Mouse (Mus musculus) ES-E14 (cell line): ENCODE data around the gene Ndc80. TPM values are rescaled to one million over a fixed set of nuclear protein-coding genes. Genes with fewer than 3 reads are reported as not detected.
"Not testable (repeated sequence)": the region's sequence is repeated elsewhere in the genome, so short reads cannot be mapped to it uniquely, and the experiment has no call there.

Experiments used
- DNase-seq: peaks from one replicate; pipeline ENCODE4 v3.0.0-alpha.2; 2013; ENCODE audit warnings: low read depth, low spot score
- H3K27ac ChIP-seq: 2 replicates; pipeline ENCODE4 v1.5.1; 2012; ENCODE audit warnings: low read depth, mild to moderate bottlenecking, low read length, moderate library complexity, mixed read lengths; ENCODE audit not compliant: poor library complexity, insufficient read depth, severe bottlenecking
- H3K36me3 ChIP-seq: 2 replicates; pipeline ENCODE4 v1.6.1; 2012; ENCODE audit warnings: mild to moderate bottlenecking, low read length, moderate library complexity, mixed read lengths; ENCODE audit not compliant: control insufficient read depth, poor library complexity, insufficient read depth, severe bottlenecking
- H3K4me1 ChIP-seq, 2 experiments: fragments of 150-350 bp in 1 of 2; sonication (generic) in 1 of 2; 2 replicates each; pipeline ENCODE4 v1.6.1; 2012; ENCODE audit warnings: low read length in 2 of 2, mild to moderate bottlenecking in 1 of 2, mixed read lengths in 1 of 2; ENCODE audit not compliant: control insufficient read depth in 2 of 2, insufficient read depth in 2 of 2, poor library complexity in 1 of 2
- H3K4me3 ChIP-seq, 2 experiments: fragments of 150-350 bp in 1 of 2; sonication (generic) in 1 of 2; 2 replicates each; pipeline ENCODE4 v1.5.1; 2012; ENCODE audit warnings: low read length in 2 of 2, low read depth in 1 of 2, mild to moderate bottlenecking in 1 of 2, mixed read lengths in 1 of 2; ENCODE audit not compliant: insufficient read depth in 1 of 2, poor library complexity in 1 of 2, severe bottlenecking in 1 of 2
- H3K9ac ChIP-seq: 2 replicates; pipeline ENCODE4 v1.6.1; 2012; ENCODE audit warnings: low read depth, mild to moderate bottlenecking, low read length, mixed read lengths; ENCODE audit not compliant: poor library complexity, insufficient read depth, severe bottlenecking
- H3K9me3 ChIP-seq: fragments of 150-350 bp; sonication (generic); 2 replicates; pipeline ENCODE4 v1.6.1; 2012; ENCODE audit warnings: low read depth, mild to moderate bottlenecking, low read length; ENCODE audit not compliant: control insufficient read depth, insufficient read depth
- CHD2 ChIP-seq: IDR thresholded peaks from 2 replicates; pipeline ENCODE4 v1.6.1; 2014; ENCODE audit warnings: mild to moderate bottlenecking, low read depth, low read length, inconsistent platforms
- HCFC1 ChIP-seq: IDR thresholded peaks from 2 replicates; pipeline ENCODE4 v1.6.1; 2012; ENCODE audit warnings: low read length, inconsistent platforms, borderline replicate concordance; ENCODE audit not compliant: insufficient read depth
- MAFK ChIP-seq: IDR thresholded peaks from 2 replicates; pipeline ENCODE4 v1.6.1; 2014; ENCODE audit warnings: mild to moderate bottlenecking, low read depth, low read length, inconsistent platforms; ENCODE audit not compliant: insufficient read depth
- ZC3H11A ChIP-seq: IDR thresholded peaks from 2 replicates; pipeline ENCODE4 v1.6.1; 2012; ENCODE audit warnings: low read depth, mild to moderate bottlenecking, inconsistent platforms, low read length, borderline replicate concordance
- ZNF384 ChIP-seq: IDR thresholded peaks from 2 replicates; pipeline ENCODE4 v1.6.1; 2012; ENCODE audit warnings: low read depth, low read length, inconsistent platforms
- in situ Hi-C, 2 experiments: fragments of 600-800 bp; cut with MboI; formaldehyde crosslinking; loops; one replicate each; pipeline ENCODE4 v1.15.1; 2025; ENCODE audit warnings: low sequenced_read_pairs in 2 of 2, inconsistent platforms in 1 of 2; ENCODE audit not compliant: unreplicated experiment in 2 of 2
- total RNA-seq: library from RNA; depleted of rRNA; stranded (reverse); fragments of 300-350 nt; gene quantifications from 2 replicates; pipeline ENCODE4 v1.2.3, GENCODE M21; 2012

Ndc80 gene
- total RNA-seq, 1 experiment = 42.8 TPM

DNA sequence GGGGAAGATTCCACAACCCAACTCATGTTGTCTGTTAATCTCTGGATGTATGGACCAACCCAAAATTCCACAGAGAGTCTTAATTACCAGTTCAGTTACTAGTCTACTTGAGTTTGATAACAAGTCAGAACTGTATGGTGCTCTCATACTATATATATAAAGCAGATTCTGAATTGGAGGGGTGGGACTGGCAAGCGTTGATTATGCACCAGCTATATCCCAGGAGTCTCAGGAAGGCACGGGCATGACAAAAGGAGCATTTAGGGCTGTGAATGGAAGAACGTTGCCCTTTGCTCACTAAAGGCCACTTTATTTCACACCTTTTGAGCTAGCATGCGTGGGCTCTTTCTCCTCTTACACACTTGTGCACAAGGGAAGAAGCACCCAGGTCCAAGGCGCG, 24.7 kb upstream of the Ndc80 start:
- H3K9ac ChIP-seq = 0 out of 2 replicates have a peak overlapping the region, but pooled peaks have one; percentile 35
- H3K27ac ChIP-seq = no peak overlapping the region
- H3K4me1 ChIP-seq = no peaks in the 10 kb centered on the region; a peak in 1 of 4 replicates
- no peaks in the 10 kb centered on the region for H3K36me3 ChIP-seq
- no peak for DNase-seq
- in situ Hi-C loops = loop anchor here in 1 of 2 experiments (25.0 kb wide), 1 partner anchor 311 kb away; no protein-coding TSS in a partner anchor
- H3K9me3 ChIP-seq = no peaks in the 10 kb centered on the region
- H3K4me3 ChIP-seq = peak overlapping the region; percentile 58 to 71
- TF ChIP-seq HCFC1 (no peak), ZC3H11A (no peak), ZNF384 (no peak), CHD2 (no peak), MAFK (no peak)

DNA sequence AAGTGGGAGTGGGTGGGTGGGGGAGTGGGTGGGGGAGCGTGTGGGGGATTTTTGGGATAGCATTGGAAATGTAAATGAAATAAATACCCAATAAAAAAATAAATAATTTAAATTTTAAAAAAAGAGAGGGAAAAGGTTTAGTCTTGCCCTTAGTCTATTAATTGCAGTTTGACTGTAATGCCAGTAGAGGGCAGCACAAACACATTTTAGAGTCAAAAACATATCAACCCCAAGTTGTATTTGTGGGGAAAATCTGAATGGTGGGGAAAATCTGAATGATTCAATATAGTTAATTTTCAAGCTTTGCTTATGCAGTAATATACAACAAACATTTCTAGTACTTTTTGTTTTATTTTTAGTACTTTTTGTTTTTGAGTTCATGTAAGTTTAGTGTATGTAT, 21.9 kb upstream of the Ndc80 start:
- H3K9me3 ChIP-seq = no peaks in the 10 kb centered on the region
- TF ChIP-seq MAFK = no peak
- TF ChIP-seq CHD2 = no peak
- TF ChIP-seq HCFC1 = no peak
- TF ChIP-seq ZNF384 = no peak
- no peak for TF ChIP-seq ZC3H11A
- H3K4me1 ChIP-seq = no peaks in the 10 kb centered on the region; a peak in 1 of 4 replicates
- DNase-seq = no peak
- H3K36me3 ChIP-seq = no peaks in the 10 kb centered on the region
- no peak overlapping the region for H3K9ac ChIP-seq
- no peak overlapping the region for H3K27ac ChIP-seq
- in situ Hi-C loops = no loop called here
- no peak overlapping the region for H3K4me3 ChIP-seq

DNA sequence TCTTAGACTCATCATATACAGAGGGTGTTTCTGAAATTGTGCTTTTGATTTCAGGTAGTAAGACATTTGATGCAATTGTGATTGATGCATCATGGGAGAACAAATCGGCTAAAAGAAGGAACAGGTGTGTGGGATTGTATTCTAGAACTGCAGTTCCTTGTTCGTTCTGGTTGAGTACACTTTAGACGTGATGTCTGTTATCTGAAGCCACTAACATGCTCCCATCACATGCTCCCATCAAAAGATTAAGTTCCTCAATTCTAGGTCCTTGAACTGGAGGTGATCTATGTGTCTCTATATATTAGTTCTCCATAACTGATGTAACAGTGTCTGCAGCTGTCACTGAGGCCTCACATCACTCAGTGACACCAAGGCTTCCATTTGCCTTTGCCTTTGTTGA, 10.5 kb upstream of the Ndc80 start:
- Histone ChIP-seq H3K36me3 (no peaks in the 10 kb centered on the region), H3K27ac (no peak overlapping the region), H3K9ac (no peak overlapping the region), H3K4me1 (no peaks in the 10 kb centered on the region), H3K9me3 (no peaks in the 10 kb centered on the region), H3K4me3 (no peak overlapping the region)
- in situ Hi-C loops = no loop called here
- TF ChIP-seq ZC3H11A (no peak), MAFK (no peak), CHD2 (no peak), ZNF384 (no peak), HCFC1 (no peak)
- DNase-seq = no peak

DNA sequence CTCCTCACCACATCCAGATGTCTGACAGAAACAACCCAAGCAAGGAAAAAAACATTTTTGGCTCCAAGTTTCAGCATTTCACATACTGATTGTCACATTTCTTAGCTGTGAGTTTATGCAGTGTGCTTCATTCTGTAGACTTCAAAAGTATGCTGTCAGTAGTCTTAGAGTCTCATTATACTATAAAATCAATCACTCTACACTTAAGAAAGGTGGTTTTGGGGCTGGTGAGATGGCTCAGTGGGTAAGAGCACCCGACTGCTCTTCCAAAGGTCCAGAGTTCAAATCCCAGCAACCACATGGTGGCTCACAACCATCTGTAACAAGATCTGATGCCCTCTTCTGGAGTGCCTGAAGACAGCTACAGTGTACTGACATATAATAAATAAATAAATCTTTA, 8.9 kb upstream of the Ndc80 start:
- H3K36me3 ChIP-seq, H3K9me3 ChIP-seq, H3K9ac ChIP-seq, H3K4me1 ChIP-seq, H3K4me3 ChIP-seq, DNase-seq, H3K27ac ChIP-seq, in situ Hi-C loops: not testable (repeated sequence)

DNA sequence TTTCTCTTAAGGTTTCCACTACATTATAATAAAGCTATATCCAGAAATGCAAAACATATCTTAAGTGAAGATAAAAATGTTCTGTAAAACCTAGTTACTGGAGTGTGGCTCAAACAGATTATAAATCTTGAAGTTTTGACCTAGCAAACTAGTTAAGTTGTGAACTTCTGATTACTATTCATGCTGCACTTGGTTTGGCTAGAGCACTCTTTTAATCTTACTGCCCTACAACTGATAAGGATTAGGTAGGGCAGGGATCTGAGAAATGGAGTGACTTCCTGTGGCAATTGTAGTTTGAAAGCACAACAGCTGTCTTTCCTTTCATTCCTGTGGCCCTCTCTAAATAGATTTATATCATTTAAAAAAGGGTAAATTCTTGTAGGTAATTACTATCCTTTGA, 1.4 kb upstream of the Ndc80 start:
- TF ChIP-seq ZNF384 = no peak
- no peak for TF ChIP-seq CHD2
- TF ChIP-seq HCFC1 = no peak
- no peak for TF ChIP-seq ZC3H11A
- no peak for TF ChIP-seq MAFK
- Histone ChIP-seq H3K9me3 (no peaks in the 10 kb centered on the region), H3K9ac (no peak overlapping the region), H3K27ac (no peak overlapping the region), H3K4me1 (0 out of 4 replicates have a peak, but pooled peaks cover 0 to 3% of the 10 kb centered on the region in 2 experiments), H3K36me3 (no peaks in the 10 kb centered on the region), H3K4me3 (no peak overlapping the region; a peak in 1 of 4 replicates)
- DNase-seq = no peak
- in situ Hi-C loops = no loop called here
